Mouse (Mus musculus) urinary bladder, adult 2 months (tissue): Measurements from ENCODE around the gene Nqo2. TPM values are rescaled to one million over a fixed set of nuclear protein-coding genes. Genes with fewer than 3 reads are reported as not detected.
"Not testable (repeated sequence)": the region's sequence is repeated elsewhere in the genome, so short reads cannot be mapped to it uniquely, and the experiment has no call there.

ENCODE experiments used
- DNase-seq: peaks from one replicate; pipeline ENCODE4 v3.0.0; 2022; ENCODE audit warnings: low spot score
- polyA plus RNA-seq: library from polyadenylated mRNA; depleted of rRNA; stranded (reverse); fragments of >200 nt; gene quantifications from 2 replicates; pipeline ENCODE4 v1.2.3, GENCODE M21; 2012; rRNA removed

Gene Nqo2
- polyA plus RNA-seq = 19.5 and 21.3 TPM in 2 replicates

GRCm38 (mm10) chr13:33964206-33965046 is at the start of gene Nqo2:
Gene Nqo2, plus strand, starts transcription at chr13:33964687.
- peak; percentile 51 for DNase-seq

GRCm38 (mm10) chr13:33921041-33921440 is 43.4 kb upstream of the Nqo2 start:
- no peak for DNase-seq

- no peak for DNase-seq
These were observed 42.8 kb upstream of the Nqo2 start for GRCm38 (mm10) chr13:33921699-33922098.

- no peak for DNase-seq
These were observed 34.2 kb upstream of the Nqo2 start for GRCm38 (mm10) chr13:33930281-33930680.

- no peak for DNase-seq
These were observed 33.6 kb upstream of the Nqo2 start for GRCm38 (mm10) chr13:33930912-33931311.

- DNase-seq = no peak
These were observed 29.7 kb upstream of the Nqo2 start for GRCm38 (mm10) chr13:33934743-33935142.

GRCm38 (mm10) chr13:33935465-33936181 is 28.9 kb upstream of the Nqo2 start:
- DNase-seq = peak; percentile 56

- DNase-seq = no peak
These were observed 27.3 kb upstream of the Nqo2 start for GRCm38 (mm10) chr13:33937151-33937550.

- not testable (repeated sequence) for DNase-seq
These were observed 26.9 kb upstream of the Nqo2 start for GRCm38 (mm10) chr13:33937587-33937986.

GRCm38 (mm10) chr13:33941288-33941808 is 23.1 kb upstream of the Nqo2 start:
- no peak for DNase-seq

GRCm38 (mm10) chr13:33942212-33942779 is 22.2 kb upstream of the Nqo2 start:
- no peak for DNase-seq

- DNase-seq = no peak
These were observed 13.0 kb upstream of the Nqo2 start for GRCm38 (mm10) chr13:33951308-33952074.

GRCm38 (mm10) chr13:33952075-33952449 is 12.4 kb upstream of the Nqo2 start:
- DNase-seq = no peak

GRCm38 (mm10) chr13:33952947-33953346 is 11.5 kb upstream of the Nqo2 start:
- no peak for DNase-seq

GRCm38 (mm10) chr13:33956571-33957421 is 7.7 kb upstream of the Nqo2 start:
- no peak for DNase-seq

GRCm38 (mm10) chr13:33959771-33960170 is 4.7 kb upstream of the Nqo2 start:
- DNase-seq = no peak

- no peak for DNase-seq
These were observed 853 bp downstream of the Nqo2 start for GRCm38 (mm10) chr13:33965056-33966024.

GRCm38 (mm10) chr13:33966025-33966412 is 1.5 kb downstream of the Nqo2 start:
- DNase-seq = no peak

GRCm38 (mm10) chr13:33966574-33966973 is 2.1 kb downstream of the Nqo2 start:
- no peak for DNase-seq

GRCm38 (mm10) chr13:33989625-33990024 is 25.1 kb downstream of the Nqo2 start:
- no peak for DNase-seq
